ENCODE assay signal across 11 mouse cellular contexts in the genomic region with DNA sequence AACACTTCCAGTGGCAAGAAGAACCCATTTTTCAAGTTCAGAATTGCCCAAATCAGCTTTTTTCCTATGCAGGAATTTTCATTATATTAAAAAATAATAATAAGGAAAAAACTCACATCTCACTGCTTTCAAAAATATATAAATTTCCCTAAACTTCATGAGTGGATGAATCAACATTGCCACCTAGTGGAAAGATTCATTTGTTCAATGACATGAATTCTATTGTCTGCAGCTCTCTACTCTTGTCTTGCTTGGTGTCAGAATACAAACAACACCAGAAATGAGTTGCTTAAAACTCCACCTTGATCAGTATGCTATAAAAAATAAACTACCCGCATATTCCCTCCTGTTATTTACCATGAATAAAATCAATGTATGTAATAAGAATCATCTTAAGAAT.
DNase-seq lines count a peak whose midpoint lies in the region; ATAC-seq and TF ChIP-seq lines count a peak whose summit lies in the region.
"Had no signal": no experiment of that assay in that cellular context is flagged by ENCODE, and none has a peak within 500 bp of the region (broad histone marks: within the 10 kb centered on the region; RNA-seq: fewer than 3 reads in every experiment).

No protein-coding gene starts in this region.

- TF ChIP-seq CTCF in heart, adult 2 months (IDR thresholded peaks at IDR 0.05): peak; percentile 42
- peak; percentile 38 for TF ChIP-seq CTCF in lung, embryonic 14.5 days (IDR thresholded peaks at IDR 0.05; ENCODE audit: low read depth)

- WGBS in heart, adult 2 months: 24% methylated on average over 1 of the region's 1 CpGs
- WGBS in heart, embryonic 11.5 days (ENCODE audit: insufficient replicate concordance): 12% methylated on average over 1 of the region's 1 CpGs
- 18% methylated on average over 1 of the region's 1 CpGs for WGBS in lung, embryonic 14.5 days
- WGBS in embryonic facial prominence, embryonic 14.5 days: 29% methylated on average over 1 of the region's 1 CpGs

- TF ChIP-seq EP300 in heart, adult 2 months (IDR thresholded peaks at IDR 0.05; ENCODE audit: insufficient read depth, low read depth, low read length): no peak

- no peak for ATAC-seq in heart, embryonic 11.5 days (replicated peaks; ENCODE audit: insufficient number of reproducible peaks, low FRiP score, low TSS enrichment)
- ATAC-seq in lung, embryonic 14.5 days (ENCODE audit: insufficient read depth): no peak
- ATAC-seq in embryonic facial prominence, embryonic 14.5 days (ENCODE audit: low read depth): no peak

- H3K4me1 ChIP-seq in heart, adult 2 months (ENCODE audit: control insufficient read depth, insufficient read depth, low read length): no peaks in the 10 kb centered on the region
- no peaks in the 10 kb centered on the region for H3K4me1 ChIP-seq in heart, embryonic 11.5 days (ENCODE audit: control insufficient read depth, insufficient read depth, low read length)
- H3K4me1 ChIP-seq in lung, embryonic 14.5 days (ENCODE audit: insufficient read depth): no peaks in the 10 kb centered on the region
- H3K4me1 ChIP-seq in embryonic facial prominence, embryonic 14.5 days (ENCODE audit: control insufficient read depth, insufficient read depth, low read length): no peaks in the 10 kb centered on the region
- H3K4me1 ChIP-seq: stomach, embryonic 15.5 days had no signal

- no peak overlapping the region for H3K9ac ChIP-seq in heart, adult 2 months (ENCODE audit: low read depth, low read length)
- H3K9ac ChIP-seq in heart, embryonic 11.5 days (ENCODE audit: low read depth, low read length): no peak overlapping the region
- no peak overlapping the region for H3K9ac ChIP-seq in lung, embryonic 14.5 days
- no peak overlapping the region for H3K9ac ChIP-seq in embryonic facial prominence, embryonic 14.5 days (ENCODE audit: low read depth, low read length)
- H3K9ac ChIP-seq: stomach, embryonic 15.5 days had no signal

- no peaks in the 10 kb centered on the region for H3K36me3 ChIP-seq in heart, adult 2 months (ENCODE audit: control insufficient read depth, insufficient read depth, low read length)
- H3K36me3 ChIP-seq in heart, embryonic 11.5 days (ENCODE audit: control insufficient read depth, insufficient read depth, low read length): no peaks in the 10 kb centered on the region
- no peaks in the 10 kb centered on the region for H3K36me3 ChIP-seq in lung, embryonic 14.5 days (ENCODE audit: insufficient read depth)
- no peaks in the 10 kb centered on the region for H3K36me3 ChIP-seq in embryonic facial prominence, embryonic 14.5 days (ENCODE audit: control insufficient read depth, insufficient read depth, low read length)
- H3K36me3 ChIP-seq: stomach, embryonic 15.5 days had no signal

- intact Hi-C loops in heart, adult 2 months (cut with DNase I): no loop called here

- no peaks in the 10 kb centered on the region for H3K79me2 ChIP-seq in heart, adult 2 months (replicated peaks; ENCODE audit: control insufficient read depth, insufficient read depth, low read length)

- no peak overlapping the region for H3K4me2 ChIP-seq in heart, embryonic 11.5 days
- no peak overlapping the region for H3K4me2 ChIP-seq in lung, embryonic 14.5 days
- no peak overlapping the region for H3K4me2 ChIP-seq in embryonic facial prominence, embryonic 14.5 days (ENCODE audit: low read depth, low read length)
- H3K4me2 ChIP-seq: stomach, embryonic 15.5 days had no signal

- H3K9me3 ChIP-seq in heart, embryonic 11.5 days (replicated peaks; ENCODE audit: control insufficient read depth, low read length): no peaks in the 10 kb centered on the region
- H3K9me3 ChIP-seq in lung, embryonic 14.5 days (ENCODE audit: low read depth, low read length): no peaks in the 10 kb centered on the region
- no peaks in the 10 kb centered on the region for H3K9me3 ChIP-seq in embryonic facial prominence, embryonic 14.5 days (ENCODE audit: control insufficient read depth, low read length)
- H3K9me3 ChIP-seq: stomach, embryonic 15.5 days had no signal

- no peak for TF ChIP-seq POLR2A in heart, adult 2 months (IDR thresholded peaks at IDR 0.05; ENCODE audit: insufficient read depth, low read depth, low read length)

- H3K27me3 ChIP-seq in heart, adult 2 months (ENCODE audit: control insufficient read depth, insufficient read depth, low read length): no peaks in the 10 kb centered on the region
- H3K27me3 ChIP-seq in heart, embryonic 11.5 days (ENCODE audit: control insufficient read depth, insufficient read depth, low read length): no peaks in the 10 kb centered on the region
- no peaks in the 10 kb centered on the region for H3K27me3 ChIP-seq in lung, embryonic 14.5 days (ENCODE audit: insufficient read depth, low read length)
- H3K27me3 ChIP-seq in embryonic facial prominence, embryonic 14.5 days (replicated peaks; ENCODE audit: control insufficient read depth, insufficient read depth, low read length): no peaks in the 10 kb centered on the region
- H3K27me3 ChIP-seq: stomach, embryonic 15.5 days had no signal

- H3K4me3 ChIP-seq in heart, adult 2 months: no peak overlapping the region
- H3K4me3 ChIP-seq in heart, embryonic 11.5 days (ENCODE audit: low read depth, low read length): no peak overlapping the region
- H3K4me3 ChIP-seq in lung, embryonic 14.5 days (ENCODE audit: low read depth, low read length): no peak overlapping the region
- H3K4me3 ChIP-seq in embryonic facial prominence, embryonic 14.5 days (ENCODE audit: low read depth, low read length): no peak overlapping the region
- H3K4me3 ChIP-seq: stomach, embryonic 15.5 days had no signal

- no peak overlapping the region for H3K27ac ChIP-seq in heart, adult 2 months
- no peak overlapping the region for H3K27ac ChIP-seq in heart, embryonic 11.5 days (ENCODE audit: low read depth, low read length)
- no peak overlapping the region for H3K27ac ChIP-seq in lung, embryonic 14.5 days (ENCODE audit: low read depth)
- H3K27ac ChIP-seq in embryonic facial prominence, embryonic 14.5 days (replicated peaks; ENCODE audit: low read depth, low read length): no peak overlapping the region
- H3K27ac ChIP-seq: macrophage; stomach, embryonic 15.5 days had no signal

- no peak for DNase-seq in heart, adult 2 months
- peak; percentile 77 for DNase-seq in lung, embryonic 14.5 days
- no peak for DNase-seq in lung, postnatal 10 days
- peak; percentile 50 for DNase-seq in embryonic facial prominence, embryonic 14.5 days (ENCODE audit: low spot score)
- peak; percentile 20 for DNase-seq in retina, postnatal 7 days (ENCODE audit: low read depth, low spot score)
- DNase-seq in urinary bladder, postnatal 25 days (ENCODE audit: low spot score): no peak
- no peak for DNase-seq in kidney, postnatal 25 days
- DNase-seq: heart, postnatal 10 days had no signal

Comparison
In these comparisons a context has a peak if more than half of its experiments do, and no peak if none do; other contexts are left out.
1. DNase-seq: peak in lung, embryonic 14.5 days (single experiment), embryonic facial prominence, embryonic 14.5 days (single experiment) and retina, postnatal 7 days (single experiment); none in heart, adult 2 months (0 of 2), lung, postnatal 10 days (single experiment), urinary bladder, postnatal 25 days (single experiment) and kidney, postnatal 25 days (0 of 2).